Mouse (Mus musculus) cerebellum, adult 2 months (tissue): ENCODE data around the gene Man2a1.

Experiments
- CTCF ChIP-seq: fragments of 200-500 bp; IDR thresholded peaks from 2 replicates; pipeline ENCODE4 v1.5.1; 2011; ENCODE audit warnings: low read depth, mild to moderate bottlenecking, control low read depth, low read length, moderate library complexity, borderline replicate concordance; ENCODE audit not compliant: insufficient read depth
- POLR2A ChIP-seq: fragments of 200-500 bp; IDR thresholded peaks from 2 replicates; pipeline ENCODE4 v1.6.1; 2011; ENCODE audit warnings: low read length, control low read depth, borderline replicate concordance; ENCODE audit not compliant: insufficient read depth

GRCm38 (mm10) chr17:64601751-64602578 lies 1.4 kb downstream of the Man2a1 start:
- no peak for TF ChIP-seq POLR2A
- TF ChIP-seq CTCF: no peak
